Mouse (Mus musculus) lung, adult 2 months (tissue): ENCODE measurements around the gene Rsph4a.
"Not testable (repeated sequence)": the region's sequence is repeated elsewhere in the genome, so short reads cannot be mapped to it uniquely, and the experiment has no call there.

Experiments used
- CTCF ChIP-seq: fragments of 200-500 bp; IDR thresholded peaks from 2 replicates; pipeline ENCODE4 v1.5.1; 2011; ENCODE audit warnings: mild to moderate bottlenecking, low read length, control low read depth; ENCODE audit not compliant: insufficient read depth
- POLR2A ChIP-seq: fragments of 200-500 bp; IDR thresholded peaks from 2 replicates; pipeline ENCODE4 v1.6.1; 2011; ENCODE audit warnings: low read depth, mild to moderate bottlenecking, control low read depth, low read length, borderline replicate concordance; ENCODE audit errors: extremely low read depth

- not testable (repeated sequence) for TF ChIP-seq POLR2A, CTCF
These were observed 22.5 kb upstream of the Rsph4a start for GRCm38 (mm10) chr10:33882411-33882810.
